In the genomic region with DNA sequence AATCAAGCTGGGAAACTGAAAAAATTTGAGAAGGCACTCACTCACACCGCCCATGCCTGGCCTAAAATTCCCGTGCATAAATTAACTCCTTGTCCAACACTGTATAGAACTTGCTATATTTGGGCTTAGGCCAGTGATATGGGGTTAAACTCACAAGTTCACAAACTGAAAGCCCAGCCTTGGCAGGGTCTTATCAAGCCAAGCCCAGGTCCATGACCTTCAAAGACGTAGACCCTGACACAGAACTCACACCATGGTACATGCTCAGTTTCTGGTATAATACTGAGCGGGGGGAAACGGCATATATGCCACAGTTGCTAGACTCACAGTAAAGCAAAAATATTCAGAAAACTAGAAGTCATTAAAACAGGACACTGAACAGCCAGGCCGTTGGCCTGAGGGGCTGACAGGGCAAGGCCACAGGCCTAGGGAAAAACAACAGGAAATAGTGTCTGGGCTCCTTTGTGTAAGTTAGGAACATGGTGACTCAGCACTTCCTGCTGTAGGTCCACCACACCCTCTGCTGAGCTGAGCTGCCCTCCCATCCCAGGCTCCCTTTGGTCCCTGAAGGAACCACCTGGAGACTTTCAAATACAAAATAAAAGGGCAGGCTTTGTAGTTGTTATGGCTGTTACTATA, we compare ENCODE assay signal across 8 mouse cellular contexts. TPM values are rescaled to one million over a fixed set of nuclear protein-coding genes. Genes with fewer than 3 reads are reported as not detected.
DNase-seq lines count a peak whose midpoint lies in the region; ATAC-seq and TF ChIP-seq lines count a peak whose summit lies in the region.

No protein-coding gene starts in this region.

- peaks cover 48% of the 10 kb centered on the region for H3K4me1 ChIP-seq in G1E (ENCODE audit: insufficient read depth, low read depth, low read length)

- peak; percentile 52 for ATAC-seq in G1E (ENCODE audit: extremely low read depth, insufficient number of reproducible peaks, low FRiP score, poor library complexity, severe bottlenecking)
- ATAC-seq in megakaryocyte, adult 5-6 weeks (ENCODE audit: poor library complexity, severe bottlenecking) = peak; percentile 65
- no peak for ATAC-seq in cerebellum, adult (ENCODE audit: insufficient number of reproducible peaks, low FRiP score, low TSS enrichment)
- no peak for ATAC-seq in frontal cortex, adult (ENCODE audit: low TSS enrichment)

- no peaks in the 10 kb centered on the region for H3K36me3 ChIP-seq in G1E (replicated peaks)

- H3K4me3 ChIP-seq in G1E (ENCODE audit: low read depth, low read length) = no peak overlapping the region

- no peaks in the 10 kb centered on the region for H3K27me3 ChIP-seq in G1E (ENCODE audit: insufficient read depth, low read length)

- TF ChIP-seq CTCF in G1E (IDR thresholded peaks at IDR 0.05; ENCODE audit: low read depth, low read length) = no peak

- H3K9me3 ChIP-seq in G1E (replicated peaks) = no peaks in the 10 kb centered on the region

- peak; percentile 39 for DNase-seq in adrenal gland, adult 2 months
- DNase-seq in adrenal gland, adult 18-20 months (ENCODE audit: low spot score in 2 of 2) = no peak
- peak; percentile 51 for DNase-seq in G1E (ENCODE audit: low spot score)
- DNase-seq in heart, adult 9 months (ENCODE audit: low spot score in 2 of 2) = peak; percentile 76 to 87
- peak; percentile 53 for DNase-seq in kidney, postnatal 10 days

RNA-seq across cellular contexts. Expression of a gene that starts 12.3 kb away (rescaled TPM):
- 1 to 10 TPM; 4.8 to 6.8 TPM for total RNA-seq in adrenal gland, adult 2 months (2021)
- polyA plus RNA-seq in adrenal gland, adult 2 months (2012; rRNA removed) = 0.35 and 1.6 TPM in 2 replicates
- total RNA-seq in adrenal gland, adult 18-20 months (2021) = 1 to 10 TPM; 6.2 to 8.4 TPM
- total RNA-seq in G1E (2014; fragmentation: Nextera tagmentation) (15.9 and 16.2 TPM in 2 replicates), G1E (2017) (3.9 and 5.1 TPM in 2 replicates)
- polyA plus RNA-seq in G1E (2012) = 1.9 and 2.1 TPM in 2 replicates
- 0.25 and 0.57 TPM in 2 replicates for total RNA-seq in megakaryocyte, adult 5-6 weeks (2015)
- total RNA-seq in megakaryocyte, adult 5-6 weeks (2017) = 0.24 and 1.1 TPM in 2 replicates

Comparison
In these comparisons a context has a peak if more than half of its experiments do, and no peak if none do; other contexts are left out.
1. DNase-seq: peak in adrenal gland, adult 2 months (single experiment), G1E (single experiment), heart, adult 9 months (2 of 2) and kidney, postnatal 10 days (single experiment); none in adrenal gland, adult 18-20 months (0 of 2).
2. ATAC-seq: peak in G1E (single experiment) and megakaryocyte, adult 5-6 weeks (single experiment); none in cerebellum, adult (single experiment) and frontal cortex, adult (single experiment).